Mouse (Mus musculus) CH12.LX (cell line): ENCODE measurements at regions not wholly inside any gene's neighbourhood (a gene's known extent, or its start where the extent isn't known, plus 50 kb on each side); places are given as distances from the start of the nearest gene placed in this dataset.

ENCODE experiments used
- DNase-seq: peaks from one replicate; pipeline ENCODE4 v3.0.0-alpha.2; 2013; ENCODE audit errors: extremely low read depth
- H3K27ac ChIP-seq: 2 replicates; pipeline ENCODE4 v1.5.1; 2012; ENCODE audit warnings: low read depth, mild to moderate bottlenecking, control low read depth, moderate library complexity; ENCODE audit not compliant: insufficient read depth
- H3K27me3 ChIP-seq: replicated peaks from 2 replicates; pipeline ENCODE3; 2012; ENCODE audit warnings: inconsistent platforms
- H3K36me3 ChIP-seq, 2 experiments: replicated peaks in 1 of 2; 2 replicates each; pipeline versions ENCODE3 to v1.6.1; 2012; ENCODE audit warnings: inconsistent platforms in 1 of 2, low read length in 1 of 2, mild to moderate bottlenecking in 1 of 2, mixed read lengths in 1 of 2, moderate library complexity in 1 of 2; ENCODE audit not compliant: control insufficient read depth in 1 of 2, insufficient read depth in 1 of 2
- H3K4me1 ChIP-seq, 2 experiments: 2 replicates each; pipeline ENCODE4 v1.6.1; 2012; ENCODE audit warnings: inconsistent platforms in 1 of 2, moderate library complexity in 1 of 2; ENCODE audit not compliant: insufficient read depth in 2 of 2, control insufficient read depth in 1 of 2
- H3K4me2 ChIP-seq: 2 replicates; pipeline ENCODE4 v1.6.1; 2012; ENCODE audit warnings: low read depth, mild to moderate bottlenecking, control low read depth; ENCODE audit not compliant: poor library complexity, insufficient read depth, severe bottlenecking
- H3K4me3 ChIP-seq, 3 experiments: fragments of 150-350 bp in 1 of 3; sonication (generic) in 1 of 3; replicated peaks in 1 of 3; 2 replicates each; pipeline versions ENCODE3 to v1.5.1; 2011 to 2012; ENCODE audit warnings: low read depth in 2 of 3, low read length in 2 of 3, mild to moderate bottlenecking in 2 of 3, moderate library complexity in 2 of 3, control low read depth in 1 of 3, improper control_type of control experiment in 1 of 3, inconsistent platforms in 1 of 3, mixed read lengths in 1 of 3; ENCODE audit not compliant: poor library complexity in 1 of 3
- H3K79me2 ChIP-seq: replicated peaks from 2 replicates; pipeline ENCODE4 v1.6.1; 2012; ENCODE audit warnings: mild to moderate bottlenecking, moderate library complexity; ENCODE audit not compliant: control insufficient read depth, poor library complexity, insufficient read depth, severe bottlenecking; ENCODE audit errors: extremely low read depth
- H3K9ac ChIP-seq: 2 replicates; pipeline ENCODE4 v1.6.1; 2012; ENCODE audit warnings: low read depth, mild to moderate bottlenecking, control low read depth, moderate library complexity; ENCODE audit not compliant: insufficient read depth
- H3K9me3 ChIP-seq: replicated peaks from 2 replicates; pipeline ENCODE3; 2012; ENCODE audit warnings: low read length, inconsistent platforms, mixed read lengths
- BHLHE40 ChIP-seq: IDR thresholded peaks from 2 replicates; pipeline ENCODE4 v1.6.1; 2011; ENCODE audit warnings: mild to moderate bottlenecking, low read depth, low read length, improper control_type of control experiment
- CTCF ChIP-seq, 2 experiments: IDR thresholded peaks in 1 of 2; conservative IDR thresholded peaks in 1 of 2; 2 replicates each; pipeline ENCODE4 v1.5.1; 2011 to 2012; ENCODE audit warnings: low read depth in 2 of 2, low read length in 2 of 2, improper control_type of control experiment in 1 of 2, inconsistent platforms in 1 of 2, mild to moderate bottlenecking in 1 of 2, moderate library complexity in 1 of 2
- E2F4 ChIP-seq: IDR thresholded peaks from 2 replicates; pipeline ENCODE4 v1.6.1; 2011; ENCODE audit warnings: low read depth, low read length, improper control_type of control experiment; ENCODE audit not compliant: insufficient replicate concordance
- GABPA ChIP-seq: IDR thresholded peaks from 2 replicates; pipeline ENCODE4 v1.6.1; 2012; ENCODE audit warnings: low read depth, low read length, improper control_type of control experiment, inconsistent platforms; ENCODE audit not compliant: insufficient replicate concordance
- HCFC1 ChIP-seq: IDR thresholded peaks from 2 replicates; pipeline ENCODE4 v1.6.1; 2012; ENCODE audit warnings: low read depth, mild to moderate bottlenecking, inconsistent platforms, low read length, improper control_type of control experiment
- JUN ChIP-seq: IDR thresholded peaks from 2 replicates; pipeline ENCODE4 v1.6.1; 2011; ENCODE audit warnings: low read depth, mild to moderate bottlenecking, low read length, improper control_type of control experiment, moderate library complexity; ENCODE audit not compliant: insufficient read depth
- JUND ChIP-seq: conservative IDR thresholded peaks from 2 replicates; pipeline ENCODE4 v1.6.1; 2011; ENCODE audit warnings: low read depth, low read length, improper control_type of control experiment
- MAZ ChIP-seq: IDR thresholded peaks from 2 replicates; pipeline ENCODE4 v1.6.1; 2012; ENCODE audit warnings: low read depth, mild to moderate bottlenecking, inconsistent platforms, low read length, improper control_type of control experiment, moderate library complexity
- MEF2A ChIP-seq: IDR thresholded peaks from 2 replicates; pipeline ENCODE4 v1.6.1; 2014; ENCODE audit warnings: low read depth, mild to moderate bottlenecking, inconsistent platforms, low read length, improper control_type of control experiment, borderline replicate concordance
- MXI1 ChIP-seq: IDR thresholded peaks from 2 replicates; pipeline ENCODE4 v1.6.1; 2011; ENCODE audit warnings: mild to moderate bottlenecking, low read depth, low read length, improper control_type of control experiment
- NELFE ChIP-seq: IDR thresholded peaks from 2 replicates; pipeline ENCODE4 v1.6.1; 2011; ENCODE audit warnings: low read depth, low read length, improper control_type of control experiment
- PAX5 ChIP-seq: IDR thresholded peaks from 2 replicates; pipeline ENCODE4 v1.6.1; 2012; ENCODE audit warnings: low read length, inconsistent platforms, mixed read lengths
- POLR2AphosphoS2 ChIP-seq: IDR thresholded peaks from 2 replicates; pipeline ENCODE4 v1.6.1; 2011; ENCODE audit warnings: low read depth, low read length, improper control_type of control experiment
- RAD21 ChIP-seq: IDR thresholded peaks from 2 replicates; pipeline ENCODE4 v1.6.1; 2011; ENCODE audit warnings: low read depth, mild to moderate bottlenecking, low read length, improper control_type of control experiment, moderate library complexity
- RCOR1 ChIP-seq: conservative IDR thresholded peaks from 2 replicates; pipeline ENCODE4 v1.6.1; 2012; ENCODE audit warnings: low read depth, mild to moderate bottlenecking, inconsistent platforms, low read length, improper control_type of control experiment
- SIN3A ChIP-seq: IDR thresholded peaks from 2 replicates; pipeline ENCODE4 v1.6.1; 2012; ENCODE audit warnings: low read length, improper control_type of control experiment, inconsistent platforms
- TCF12 ChIP-seq: IDR thresholded peaks from 2 replicates; pipeline ENCODE4 v1.6.1; 2014; ENCODE audit warnings: low read depth, mild to moderate bottlenecking, inconsistent platforms, low read length, improper control_type of control experiment
- USF1 ChIP-seq: IDR thresholded peaks from 2 replicates; pipeline ENCODE4 v1.6.1; 2014; ENCODE audit warnings: low read depth, mild to moderate bottlenecking, inconsistent platforms, low read length, improper control_type of control experiment
- ZNF384 ChIP-seq: IDR thresholded peaks from 2 replicates; pipeline ENCODE4 v1.6.1; 2012; ENCODE audit warnings: low read depth, low read length, improper control_type of control experiment, inconsistent platforms
- dilution Hi-C: fragments of 300-500 bp; cut with MboI; formaldehyde crosslinking; loops from 2 replicates; pipeline ENCODE4 v1.14.3; 2020; ENCODE audit warnings: low sequenced_read_pairs; ENCODE audit not compliant: extremely low pct_unique_long_range_greater_than_20kb, extremely low pct_ligation_motif_present
- in situ Hi-C: fragments of 300-500 bp; cut with MboI; formaldehyde crosslinking; loops from 3 replicates; pipeline ENCODE4 v1.14.3; 2019; ENCODE audit warnings: low sequenced_read_pairs, low pct_ligation_motif_present, low pct_unique_long_range_greater_than_20kb, mixed read lengths

DNA sequence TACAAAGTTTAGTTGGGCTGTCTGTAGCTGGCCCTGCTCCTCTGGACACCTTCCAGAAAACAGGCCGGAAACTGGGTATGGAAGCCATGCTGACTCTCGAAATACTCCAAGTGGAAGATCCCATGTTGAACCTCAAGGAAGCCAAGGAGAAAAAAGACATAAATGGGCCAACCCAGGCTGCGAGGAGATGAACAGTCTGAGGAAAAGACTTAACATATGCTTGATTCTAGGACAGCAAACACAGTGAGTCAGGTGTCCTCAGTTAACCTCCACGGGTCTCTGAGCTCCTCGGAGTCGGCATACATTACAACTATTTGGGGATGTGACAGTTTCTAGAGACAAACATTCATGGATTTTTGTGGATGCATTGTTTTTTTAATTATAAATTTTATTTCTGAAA is 60.0 kb upstream of the Msi2 start:
- Histone ChIP-seq H3K4me2 (no peak overlapping the region), H3K36me3 (no peaks in the 10 kb centered on the region), H3K27ac (no peak overlapping the region), H3K79me2 (no peaks in the 10 kb centered on the region), H3K9ac (no peak overlapping the region), H3K4me3 (no peak overlapping the region), H3K9me3 (peaks cover 6% of the 10 kb centered on the region), H3K4me1 (peaks cover 0 to 5% of the 10 kb centered on the region in 2 experiments; a peak in 2 of 4 replicates), H3K27me3 (peaks cover 2% of the 10 kb centered on the region)
- in situ Hi-C loops (no loop called here), dilution Hi-C loops (no loop called here)
- DNase-seq = no peak
- TF ChIP-seq RAD21 (no peak), RCOR1 (no peak), CTCF (conservative IDR thresholded peaks at IDR 0.05 in 1 of 2, IDR thresholded peaks at IDR 0.05 in 1 of 2; ENCODE audit: low read depth in 2 of 2, low read length in 2 of 2) (no peak)

DNA sequence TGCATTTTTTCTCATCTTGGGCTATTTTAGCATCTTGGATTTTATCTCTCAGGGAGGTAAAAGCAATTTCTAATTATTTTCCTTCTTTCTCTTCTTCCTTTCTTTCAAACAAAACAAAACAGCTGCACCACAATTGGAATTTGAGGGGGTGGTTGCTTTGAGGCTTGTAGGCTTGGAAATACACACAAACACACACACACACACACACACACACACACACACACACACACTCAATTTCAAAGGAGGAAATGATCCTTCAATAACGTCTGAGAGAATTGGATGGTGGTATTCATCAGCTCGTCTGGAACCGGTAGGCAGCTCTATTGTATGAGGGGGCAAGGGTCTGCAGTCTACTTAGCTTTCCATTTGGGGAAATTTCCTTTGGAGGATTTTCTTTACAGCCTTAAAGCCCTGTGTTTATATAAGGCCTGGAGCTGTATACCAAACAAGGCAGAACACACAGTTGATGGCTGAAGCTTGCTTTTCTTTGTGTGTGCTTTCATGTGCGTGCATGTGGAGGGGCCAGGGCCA is 56.2 kb upstream of the Msi2 start:
- H3K27me3 ChIP-seq = peaks cover 6% of the 10 kb centered on the region
- in situ Hi-C loops (loop anchor here (5.0 kb wide), 1 partner anchor 43 kb away; no protein-coding TSS in a partner anchor), dilution Hi-C loops (no loop called here)
- no peak for DNase-seq
- no peaks in the 10 kb centered on the region for H3K79me2 ChIP-seq
- H3K27ac ChIP-seq = no peak overlapping the region
- no peak for TF ChIP-seq POLR2AphosphoS2
- no peak for TF ChIP-seq BHLHE40
- no peak for TF ChIP-seq RCOR1
- no peak for TF ChIP-seq MEF2A
- TF ChIP-seq USF1 = no peak
- no peak for TF ChIP-seq TCF12
- no peak for TF ChIP-seq MAZ
- no peak for TF ChIP-seq PAX5
- TF ChIP-seq GABPA = no peak
- no peak for TF ChIP-seq SIN3A
- H3K36me3 ChIP-seq = no peaks in the 10 kb centered on the region
- no peak overlapping the region for H3K9ac ChIP-seq
- no peak overlapping the region for H3K4me2 ChIP-seq
- no peak overlapping the region for H3K4me3 ChIP-seq
- H3K9me3 ChIP-seq = peaks cover 5% of the 10 kb centered on the region
- peaks cover 0 to 3% of the 10 kb centered on the region in 2 experiments; a peak in 1 of 4 replicates for H3K4me1 ChIP-seq

- in situ Hi-C loops (loop anchor here (5.0 kb wide), 1 partner anchor 43 kb away; no protein-coding TSS in a partner anchor), dilution Hi-C loops (no loop called here)
- no peak overlapping the region for H3K4me2 ChIP-seq
- no peak overlapping the region for H3K4me3 ChIP-seq
- H3K36me3 ChIP-seq = no peaks in the 10 kb centered on the region
- no peak for DNase-seq
- H3K4me1 ChIP-seq = peaks cover 0 to 3% of the 10 kb centered on the region in 2 experiments; a peak in 1 of 4 replicates
- no peak overlapping the region for H3K9ac ChIP-seq
- H3K27me3 ChIP-seq = peaks cover 6% of the 10 kb centered on the region
- peaks cover 8% of the 10 kb centered on the region for H3K9me3 ChIP-seq
- no peak overlapping the region for H3K27ac ChIP-seq
- TF ChIP-seq E2F4 (no peak), TCF12 (no peak), JUND (no peak), NELFE (no peak), GABPA (no peak), HCFC1 (no peak), ZNF384 (no peak), JUN (no peak), MXI1 (no peak), RAD21 (no peak)
- H3K79me2 ChIP-seq = no peaks in the 10 kb centered on the region
Measured at GRCm38 (mm10) chr11:88773961-88774360, 55.6 kb upstream of the Msi2 start.
